Mouse (Mus musculus): ENCODE measurements around the gene Tmem14c.

Tmem14c gene

GRCm38 (mm10) chr13:41008946-41009345 lies 7.1 kb upstream of the Tmem14c start:
- no peak for DNase-seq

GRCm38 (mm10) chr13:41016797-41017405 lies 809 bp downstream of the Tmem14c start:
- peak in 1 of 2 experiments; percentile 12 for DNase-seq

GRCm38 (mm10) chr13:41017832-41018231 lies 1.7 kb downstream of the Tmem14c start:
- no peak for DNase-seq

- DNase-seq = no peak
Observed at GRCm38 (mm10) chr13:41018236-41018635, 2.1 kb downstream of the Tmem14c start.

- DNase-seq = no peak
Observed at GRCm38 (mm10) chr13:41018756-41019591, 2.9 kb downstream of the Tmem14c start.

- DNase-seq = no peak
Observed at GRCm38 (mm10) chr13:41020494-41020893, 4.4 kb downstream of the Tmem14c start.

- no peak for DNase-seq
Observed at GRCm38 (mm10) chr13:41021607-41022006, 5.5 kb downstream of the Tmem14c start.

GRCm38 (mm10) chr13:41022099-41022498 lies 6.0 kb downstream of the Tmem14c start:
- DNase-seq = no peak

- DNase-seq = no peak
Observed at GRCm38 (mm10) chr13:41030098-41030497, 14.0 kb downstream of the Tmem14c start.

- DNase-seq = no peak
Observed at GRCm38 (mm10) chr13:41042511-41042910, 26.4 kb downstream of the Tmem14c start.

- DNase-seq = no peak
Observed at GRCm38 (mm10) chr13:41045901-41046300, 29.8 kb downstream of the Tmem14c start.

GRCm38 (mm10) chr13:41047280-41047679 lies 31.2 kb downstream of the Tmem14c start:
- no peak for DNase-seq

GRCm38 (mm10) chr13:41051965-41052364 lies 35.9 kb downstream of the Tmem14c start:
- DNase-seq = no peak

GRCm38 (mm10) chr13:41067618-41068017 lies 51.5 kb downstream of the Tmem14c start:
- DNase-seq = no peak

- DNase-seq = no peak
Observed at GRCm38 (mm10) chr13:41071617-41072016, 55.5 kb downstream of the Tmem14c start.

Data from cerebellum, adult 18-20 months (tissue).